Mouse (Mus musculus): ENCODE data around the gene Plac1. TPM values are rescaled to one million over a fixed set of nuclear protein-coding genes. Genes with fewer than 3 reads are reported as not detected.
"Not testable (repeated sequence)": the region's sequence is repeated elsewhere in the genome, so short reads cannot be mapped to it uniquely, and the experiment has no call there.

Plac1 gene
- total RNA-seq (2021) = under 1 TPM; 0.43 to 0.69 TPM

- DNase-seq = no peak
- intact Hi-C loops (cut with DNase I) = no loop called here
Measured at GRCm38 (mm10) chrX:53240011-53240410, at the start of gene Plac1. Plac1 (minus strand) TSS chrX:53240111.

GRCm38 (mm10) chrX:53287924-53288323 lies 48.0 kb upstream of the Plac1 start:
- DNase-seq = peak in 1 of 2 experiments; percentile 2
- intact Hi-C loops (cut with DNase I) = no loop called here

- intact Hi-C loops (cut with DNase I) = loop anchor here (5.0 kb wide), 1 partner anchor 64 kb away; no protein-coding TSS in a partner anchor
- DNase-seq = no peak
Measured at GRCm38 (mm10) chrX:53273124-53273523, 33.2 kb upstream of the Plac1 start, which contains the start of gene Fam122c. Fam122c (plus strand) TSS chrX:53273424.

- intact Hi-C loops (cut with DNase I) = loop anchor here (5.0 kb wide), 1 partner anchor 66 kb away; no protein-coding TSS in a partner anchor
- not testable (repeated sequence) for DNase-seq
Measured at GRCm38 (mm10) chrX:53271628-53272027, 31.7 kb upstream of the Plac1 start.

- no peak for DNase-seq
- intact Hi-C loops (cut with DNase I) = loop anchor here (5.0 kb wide), 1 partner anchor 67 kb away; no protein-coding TSS in a partner anchor
Measured at GRCm38 (mm10) chrX:53270063-53270432, 30.1 kb upstream of the Plac1 start.

- peak; percentile 92 for DNase-seq
- intact Hi-C loops (cut with DNase I) = loop anchor here (5.0 kb wide), 1 partner anchor 68 kb away; no protein-coding TSS in a partner anchor
Measured at GRCm38 (mm10) chrX:53269289-53270062, 29.6 kb upstream of the Plac1 start, which contains the start of gene Fam122b. Fam122b (minus strand) TSS chrX:53269805.

- intact Hi-C loops (cut with DNase I) = no loop called here
- DNase-seq = peak; percentile 62 to 70
Measured at GRCm38 (mm10) chrX:53268856-53269255, 28.9 kb upstream of the Plac1 start.

- intact Hi-C loops (cut with DNase I) = no loop called here
Measured at GRCm38 (mm10) chrX:53266186-53266585, 26.3 kb upstream of the Plac1 start.

GRCm38 (mm10) chrX:53255195-53255594 lies 15.3 kb upstream of the Plac1 start:
- DNase-seq = peak in 1 of 2 experiments; percentile 16
- intact Hi-C loops (cut with DNase I) = no loop called here

More at GRCm38 (mm10) chrX:53266186-53266585, 26.3 kb upstream of the Plac1 start:
- DNase-seq = peak in 1 of 2 experiments; percentile 14

- intact Hi-C loops (cut with DNase I) = no loop called here
- no peak for DNase-seq
Measured at GRCm38 (mm10) chrX:53237971-53238370, 1.9 kb downstream of the Plac1 start.

- no peak for DNase-seq
- intact Hi-C loops (cut with DNase I) = no loop called here
Measured at GRCm38 (mm10) chrX:53236404-53236803, 3.5 kb downstream of the Plac1 start.

- peak in 1 of 2 experiments; percentile 42 for DNase-seq
- intact Hi-C loops (cut with DNase I) = loop anchor here (2.0 kb wide), 2 partner anchors 179 to 209 kb away; no protein-coding TSS in a partner anchor
Measured at GRCm38 (mm10) chrX:53233689-53234088, 6.2 kb downstream of the Plac1 start.

- intact Hi-C loops (cut with DNase I) = loop anchor here (2.0 kb wide), 2 partner anchors 177 to 207 kb away; no protein-coding TSS in a partner anchor
- DNase-seq = peak in 1 of 2 experiments; percentile 55
Measured at GRCm38 (mm10) chrX:53231965-53232364, 7.9 kb downstream of the Plac1 start.

- no peak for DNase-seq
- intact Hi-C loops (cut with DNase I) = no loop called here
Measured at GRCm38 (mm10) chrX:53224353-53224944, 15.5 kb downstream of the Plac1 start.

- intact Hi-C loops (cut with DNase I) = no loop called here
- DNase-seq = peak; percentile 48 to 60
Measured at GRCm38 (mm10) chrX:53220855-53221254, 19.1 kb downstream of the Plac1 start.

GRCm38 (mm10) chrX:53214557-53215229 lies 25.2 kb downstream of the Plac1 start:
- DNase-seq = no peak
- intact Hi-C loops (cut with DNase I) = loop anchor here (5.0 kb wide), 2 partner anchors 47 to 157 kb away; no protein-coding TSS in a partner anchor

GRCm38 (mm10) chrX:53213838-53214237 lies 26.1 kb downstream of the Plac1 start:
- intact Hi-C loops (cut with DNase I) = loop anchor here (5.0 kb wide), 2 partner anchors 47 to 157 kb away; no protein-coding TSS in a partner anchor
- DNase-seq = no peak

- no peak for DNase-seq
- intact Hi-C loops (cut with DNase I) = loop anchor here (5.0 kb wide), 2 partner anchors 45 to 155 kb away; no protein-coding TSS in a partner anchor
Measured at GRCm38 (mm10) chrX:53212485-53212884, 27.4 kb downstream of the Plac1 start.

- peak; percentile 74 to 76 for DNase-seq
- intact Hi-C loops (cut with DNase I) = loop anchor here (5.0 kb wide), 2 partner anchors 45 to 155 kb away; no protein-coding TSS in a partner anchor
Measured at GRCm38 (mm10) chrX:53211756-53212483, 28.0 kb downstream of the Plac1 start.

- DNase-seq = no peak
- intact Hi-C loops (cut with DNase I) = no loop called here
Measured at GRCm38 (mm10) chrX:53209431-53209830, 30.5 kb downstream of the Plac1 start.

All from heart, postnatal 10 days (tissue).